Mouse (Mus musculus) erythroblast, embryonic 14.5 days (primary cell): ENCODE data around the gene Dnajc15.

ENCODE experiments used
- GATA1 ChIP-seq: IDR thresholded peaks from 2 replicates; pipeline ENCODE4 v1.6.1; 2012; ENCODE audit warnings: low read length, inconsistent platforms, mixed read lengths
- TAL1 ChIP-seq: IDR thresholded peaks from 3 replicates; pipeline ENCODE4 v1.6.1; 2012; ENCODE audit warnings: low read length, inconsistent platforms, mixed read lengths

- TF ChIP-seq GATA1 = no peak
- TF ChIP-seq TAL1 = no peak
Observed at GRCm38 (mm10) chr14:77801571-77802267, 73.2 kb downstream of the Dnajc15 start.
